Mouse (Mus musculus) ES-E14 (cell line): ENCODE data around the gene Hyal2. TPM values are rescaled to one million over a fixed set of nuclear protein-coding genes. Genes with fewer than 3 reads are reported as not detected.

Source experiments
- DNase-seq: peaks from one replicate; pipeline ENCODE4 v3.0.0-alpha.2; 2013; ENCODE audit warnings: low read depth, low spot score
- H3K27ac ChIP-seq: 2 replicates; pipeline ENCODE4 v1.5.1; 2012; ENCODE audit warnings: low read depth, mild to moderate bottlenecking, low read length, moderate library complexity, mixed read lengths; ENCODE audit not compliant: poor library complexity, insufficient read depth, severe bottlenecking
- H3K36me3 ChIP-seq: 2 replicates; pipeline ENCODE4 v1.6.1; 2012; ENCODE audit warnings: mild to moderate bottlenecking, low read length, moderate library complexity, mixed read lengths; ENCODE audit not compliant: control insufficient read depth, poor library complexity, insufficient read depth, severe bottlenecking
- H3K4me1 ChIP-seq, 2 experiments: fragments of 150-350 bp in 1 of 2; sonication (generic) in 1 of 2; 2 replicates each; pipeline ENCODE4 v1.6.1; 2012; ENCODE audit warnings: low read length in 2 of 2, mild to moderate bottlenecking in 1 of 2, mixed read lengths in 1 of 2; ENCODE audit not compliant: control insufficient read depth in 2 of 2, insufficient read depth in 2 of 2, poor library complexity in 1 of 2
- H3K4me3 ChIP-seq, 2 experiments: fragments of 150-350 bp in 1 of 2; sonication (generic) in 1 of 2; 2 replicates each; pipeline ENCODE4 v1.5.1; 2012; ENCODE audit warnings: low read length in 2 of 2, low read depth in 1 of 2, mild to moderate bottlenecking in 1 of 2, mixed read lengths in 1 of 2; ENCODE audit not compliant: insufficient read depth in 1 of 2, poor library complexity in 1 of 2, severe bottlenecking in 1 of 2
- H3K9ac ChIP-seq: 2 replicates; pipeline ENCODE4 v1.6.1; 2012; ENCODE audit warnings: low read depth, mild to moderate bottlenecking, low read length, mixed read lengths; ENCODE audit not compliant: poor library complexity, insufficient read depth, severe bottlenecking
- H3K9me3 ChIP-seq: fragments of 150-350 bp; sonication (generic); 2 replicates; pipeline ENCODE4 v1.6.1; 2012; ENCODE audit warnings: low read depth, mild to moderate bottlenecking, low read length; ENCODE audit not compliant: control insufficient read depth, insufficient read depth
- CHD2 ChIP-seq: IDR thresholded peaks from 2 replicates; pipeline ENCODE4 v1.6.1; 2014; ENCODE audit warnings: mild to moderate bottlenecking, low read depth, low read length, inconsistent platforms
- HCFC1 ChIP-seq: IDR thresholded peaks from 2 replicates; pipeline ENCODE4 v1.6.1; 2012; ENCODE audit warnings: low read length, inconsistent platforms, borderline replicate concordance; ENCODE audit not compliant: insufficient read depth
- MAFK ChIP-seq: IDR thresholded peaks from 2 replicates; pipeline ENCODE4 v1.6.1; 2014; ENCODE audit warnings: mild to moderate bottlenecking, low read depth, low read length, inconsistent platforms; ENCODE audit not compliant: insufficient read depth
- ZC3H11A ChIP-seq: IDR thresholded peaks from 2 replicates; pipeline ENCODE4 v1.6.1; 2012; ENCODE audit warnings: low read depth, mild to moderate bottlenecking, inconsistent platforms, low read length, borderline replicate concordance
- ZNF384 ChIP-seq: IDR thresholded peaks from 2 replicates; pipeline ENCODE4 v1.6.1; 2012; ENCODE audit warnings: low read depth, low read length, inconsistent platforms
- in situ Hi-C, 2 experiments: fragments of 600-800 bp; cut with MboI; formaldehyde crosslinking; loops; one replicate each; pipeline ENCODE4 v1.15.1; 2025; ENCODE audit warnings: low sequenced_read_pairs in 2 of 2, inconsistent platforms in 1 of 2; ENCODE audit not compliant: unreplicated experiment in 2 of 2
- total RNA-seq: library from RNA; depleted of rRNA; stranded (reverse); fragments of 300-350 nt; gene quantifications from 2 replicates; pipeline ENCODE4 v1.2.3, GENCODE M21; 2012; rRNA removed

Gene Hyal2
- 68.1 and 117 TPM in 2 replicates for total RNA-seq

GRCm38 (mm10) chr9:107567702-107568319 is at the start of gene Hyal2:
Gene Hyal2 (plus strand): TSS chr9:107567945.
- Histone ChIP-seq H3K9me3 (no peaks in the 10 kb centered on the region), H3K4me3 (peak within 1 kb of the TSS; percentile 67 to 81), H3K4me1 (peaks cover 0 to 25% of the 10 kb centered on the region in 2 experiments; a peak in 3 of 4 replicates), H3K9ac (peak within 1 kb of the TSS; percentile 35; the same call in 1 of the 2 replicates), H3K36me3 (peaks cover 21% of the 10 kb centered on the region), H3K27ac (no peak within 1 kb of the TSS)
- in situ Hi-C loops = no loop called here
- TF ChIP-seq MAFK (no peak), ZC3H11A (no peak), CHD2 (no peak), HCFC1 (no peak), ZNF384 (no peak)
- DNase-seq = no peak

GRCm38 (mm10) chr9:107520331-107520730 is 47.4 kb upstream of the Hyal2 start:
- H3K27ac ChIP-seq = no peak overlapping the region
- in situ Hi-C loops = no loop called here
- H3K9me3 ChIP-seq = no peaks in the 10 kb centered on the region
- H3K36me3 ChIP-seq = no peaks in the 10 kb centered on the region
- no peak for DNase-seq
- H3K4me1 ChIP-seq = peaks cover 4 to 25% of the 10 kb centered on the region in 2 experiments; a peak in 3 of 4 replicates
- H3K9ac ChIP-seq = no peak overlapping the region; the same call in 1 of the 2 replicates
- no peak overlapping the region for H3K4me3 ChIP-seq
- TF ChIP-seq HCFC1 = no peak
- no peak for TF ChIP-seq CHD2
- TF ChIP-seq ZC3H11A = no peak
- no peak for TF ChIP-seq ZNF384
- no peak for TF ChIP-seq MAFK

DNA sequence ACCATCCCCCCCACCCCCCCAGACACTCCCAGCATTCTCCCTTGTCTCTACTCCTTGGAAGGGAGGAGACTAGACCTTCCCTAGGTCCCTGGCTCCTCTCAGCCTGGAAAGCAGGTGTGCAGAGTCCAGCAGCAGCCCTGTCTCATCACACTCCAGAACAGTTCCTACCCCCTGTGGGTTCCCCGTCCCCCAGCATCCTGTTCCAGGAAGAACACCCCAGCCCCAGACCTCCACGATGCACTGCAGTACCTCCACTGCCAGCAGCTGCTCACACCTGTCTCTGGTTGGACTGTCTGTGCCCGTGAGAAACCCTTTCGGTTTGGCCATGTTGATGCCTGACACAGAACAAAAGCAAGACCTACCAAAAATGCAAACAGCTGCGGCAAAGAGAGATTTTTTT is 46.6 kb upstream of the Hyal2 start:
- peak overlapping the region; percentile 27; the same call in 1 of the 2 replicates for H3K9ac ChIP-seq
- peaks cover 4 to 26% of the 10 kb centered on the region in 2 experiments; a peak in 3 of 4 replicates for H3K4me1 ChIP-seq
- no peaks in the 10 kb centered on the region for H3K36me3 ChIP-seq
- H3K4me3 ChIP-seq = peak overlapping the region; percentile 24 to 44; a peak in 1 of 4 replicates
- no peak for DNase-seq
- H3K9me3 ChIP-seq = no peaks in the 10 kb centered on the region
- peak overlapping the region; percentile 19; the same call in 1 of the 2 replicates for H3K27ac ChIP-seq
- TF ChIP-seq HCFC1 (no peak), ZNF384 (no peak), CHD2 (no peak)
- in situ Hi-C loops = no loop called here

DNA sequence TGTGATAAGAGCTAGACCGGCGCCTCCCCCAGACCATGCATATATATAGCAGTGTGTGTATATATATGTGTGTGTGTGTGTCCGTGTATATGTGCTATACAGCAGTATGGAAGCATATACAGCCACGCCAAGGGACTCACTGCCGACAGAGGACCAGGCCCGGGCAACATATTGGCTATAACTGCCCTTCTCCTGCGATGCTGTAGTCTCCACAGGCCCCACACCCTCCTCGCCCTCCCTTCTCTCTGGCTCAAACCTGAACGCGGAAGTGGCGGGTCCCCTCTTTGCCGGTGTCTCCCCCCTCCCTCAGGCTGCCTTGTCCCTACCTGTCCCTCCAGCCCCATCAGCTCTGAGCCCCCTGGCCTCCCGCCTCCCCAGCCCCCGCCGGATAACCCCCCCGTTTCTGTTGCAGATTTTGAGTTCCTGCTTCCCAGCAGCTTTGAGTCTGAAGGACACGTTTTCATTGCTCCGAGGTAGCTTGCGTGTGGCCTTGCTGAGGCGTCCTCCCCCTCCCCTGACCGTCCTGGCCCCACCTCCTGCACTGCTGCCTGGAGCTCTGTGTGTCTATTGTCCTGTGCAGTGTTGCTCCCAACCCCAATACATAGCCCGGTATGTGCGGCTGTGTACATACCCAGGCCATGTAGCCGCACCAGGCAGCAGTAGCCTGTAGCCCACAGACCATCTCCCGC is 45.9 kb upstream of the Hyal2 start:
- DNase-seq = no peak
- Histone ChIP-seq H3K9ac (peak overlapping the region; percentile 36; the same call in 1 of the 2 replicates), H3K4me3 (peak overlapping the region; percentile 24 to 44; a peak in 3 of 4 replicates), H3K27ac (no peak overlapping the region; the same call in 1 of the 2 replicates), H3K36me3 (no peaks in the 10 kb centered on the region), H3K4me1 (peaks cover 4 to 28% of the 10 kb centered on the region in 2 experiments; a peak in 3 of 4 replicates), H3K9me3 (no peaks in the 10 kb centered on the region)
- TF ChIP-seq ZC3H11A (no peak), MAFK (no peak), ZNF384 (no peak), CHD2 (no peak)
- in situ Hi-C loops = no loop called here
